Mouse (Mus musculus) left cerebral cortex, postnatal 14 days (tissue): ENCODE results near the gene Shank2. TPM values are rescaled to one million over a fixed set of nuclear protein-coding genes. Genes with fewer than 3 reads are reported as not detected.

ENCODE experiments used
- DNase-seq, 2 experiments: peaks; one replicate each; pipeline ENCODE4 v3.0.0; 2021 to 2022; ENCODE audit warnings: low spot score in 2 of 2, mixed read lengths in 1 of 2
- intact Hi-C: fragments of 180-260 bp; cut with DNase I; formaldehyde crosslinking; loops from one replicate; pipeline ENCODE4 v1.15.1; 2025
- total RNA-seq, 2 experiments: library from RNA; stranded (reverse); gene quantifications; 2 replicates each; pipeline ENCODE4 v1.2.3; 2021

Shank2 gene
- total RNA-seq, 2 experiments from 2014 or later = 170 to 187 TPM

DNA sequence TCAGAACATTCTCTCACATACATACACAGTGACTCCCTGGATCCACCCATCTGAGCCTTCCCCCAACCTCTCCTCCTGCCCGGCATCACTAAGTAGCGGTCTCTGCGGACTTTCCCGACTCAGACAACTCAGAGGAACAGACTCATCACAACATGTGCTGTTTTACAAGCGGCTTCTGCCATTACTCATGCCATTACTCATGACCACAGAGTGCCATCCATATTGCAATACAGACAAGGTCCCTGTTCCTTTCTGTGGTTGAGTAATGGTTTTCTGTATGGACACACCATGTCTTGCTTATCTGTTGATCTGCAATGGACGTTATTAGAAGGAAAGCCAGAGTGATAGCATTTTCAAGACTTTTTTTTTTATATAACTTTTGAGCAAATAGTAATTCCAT is 338.6 kb downstream of the Shank2 start:
- intact Hi-C loops = no loop called here
- DNase-seq = no peak

DNA sequence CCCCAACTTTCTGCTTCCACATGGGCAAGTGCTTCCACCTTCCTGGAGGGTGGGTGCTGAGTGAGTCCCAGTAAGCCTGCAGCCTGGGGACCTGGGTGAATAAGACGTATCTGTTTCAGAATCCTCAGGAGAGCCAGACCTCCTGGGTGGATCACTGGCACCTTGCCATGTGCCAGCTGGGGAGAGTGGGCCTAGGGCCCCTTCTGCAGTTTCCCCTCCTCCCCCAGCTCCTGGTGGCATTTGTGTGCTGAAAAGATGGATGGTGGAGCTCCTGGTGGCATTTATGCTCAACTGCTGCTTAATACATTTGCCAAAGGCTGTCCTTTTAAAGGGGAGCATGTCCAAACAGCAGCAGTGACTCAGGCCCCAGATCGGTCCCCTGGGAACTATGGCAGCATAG is 364.4 kb downstream of the Shank2 start:
- DNase-seq = no peak

DNA sequence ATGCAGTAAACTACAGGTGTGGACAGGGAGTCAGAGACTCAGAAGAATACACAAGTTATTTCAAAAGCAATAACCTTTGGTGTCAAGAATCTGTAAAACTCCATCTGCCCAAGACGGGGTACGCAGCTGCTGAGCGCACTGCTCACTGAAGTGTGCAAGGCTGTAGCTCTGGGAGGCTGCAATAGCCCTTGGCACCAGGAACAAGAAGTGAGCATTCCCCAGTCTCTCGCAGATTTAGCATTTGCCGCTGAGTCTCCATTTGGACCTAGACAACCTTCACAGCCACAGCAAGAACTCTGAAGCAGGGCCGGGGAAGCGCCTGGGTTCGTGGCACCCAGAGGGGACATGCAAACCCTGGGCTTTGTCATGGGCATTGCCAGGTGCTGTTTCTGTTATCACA is 371.3 kb downstream of the Shank2 start:
- intact Hi-C loops = no loop called here
- no peak for DNase-seq

More for the DNA sequence above, 364.4 kb downstream of the Shank2 start:
- intact Hi-C loops = no loop called here

DNA sequence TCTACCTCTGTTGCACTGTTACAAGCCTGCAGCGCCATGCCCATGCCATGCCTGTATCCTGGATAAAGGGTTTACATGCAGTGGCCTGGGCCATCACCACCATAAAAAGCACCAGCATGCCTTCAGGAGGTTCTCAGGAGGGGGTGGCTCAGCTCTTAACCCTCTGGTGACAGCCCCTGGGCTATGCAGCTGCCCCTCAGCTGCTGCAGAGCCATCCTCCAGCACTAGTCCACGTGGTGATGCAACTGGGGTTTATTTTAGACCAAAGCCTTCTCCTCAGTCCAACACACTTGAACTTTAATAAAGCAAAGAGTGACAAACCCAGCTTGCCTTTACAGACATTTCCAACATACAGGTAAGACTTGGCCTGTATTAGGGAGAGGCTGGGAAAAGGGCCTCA is 373.8 kb downstream of the Shank2 start:
- intact Hi-C loops = no loop called here

DNA sequence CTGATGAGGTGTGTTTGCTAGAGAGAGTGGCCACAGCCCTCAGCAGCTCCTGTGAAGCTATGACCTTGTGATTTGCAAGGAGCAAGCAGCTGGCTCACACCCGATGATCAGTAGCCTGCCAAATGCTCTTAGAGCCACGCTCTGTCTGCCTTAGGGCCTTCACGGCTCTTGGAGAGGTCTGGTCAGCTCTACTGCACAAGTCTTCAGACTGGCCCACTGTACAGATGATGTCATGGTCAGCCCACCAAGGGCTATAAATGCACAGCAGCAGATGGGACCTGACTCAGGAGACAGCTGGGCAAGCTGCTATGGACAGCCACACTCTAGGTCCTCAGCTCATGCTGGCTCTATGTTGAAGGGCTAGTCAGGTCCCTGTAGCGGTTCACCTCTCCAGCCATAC is 376.5 kb downstream of the Shank2 start:
- intact Hi-C loops = no loop called here
- peak; percentile 20 to 41 for DNase-seq

More for the DNA sequence above, 373.8 kb downstream of the Shank2 start:
- DNase-seq = no peak

DNA sequence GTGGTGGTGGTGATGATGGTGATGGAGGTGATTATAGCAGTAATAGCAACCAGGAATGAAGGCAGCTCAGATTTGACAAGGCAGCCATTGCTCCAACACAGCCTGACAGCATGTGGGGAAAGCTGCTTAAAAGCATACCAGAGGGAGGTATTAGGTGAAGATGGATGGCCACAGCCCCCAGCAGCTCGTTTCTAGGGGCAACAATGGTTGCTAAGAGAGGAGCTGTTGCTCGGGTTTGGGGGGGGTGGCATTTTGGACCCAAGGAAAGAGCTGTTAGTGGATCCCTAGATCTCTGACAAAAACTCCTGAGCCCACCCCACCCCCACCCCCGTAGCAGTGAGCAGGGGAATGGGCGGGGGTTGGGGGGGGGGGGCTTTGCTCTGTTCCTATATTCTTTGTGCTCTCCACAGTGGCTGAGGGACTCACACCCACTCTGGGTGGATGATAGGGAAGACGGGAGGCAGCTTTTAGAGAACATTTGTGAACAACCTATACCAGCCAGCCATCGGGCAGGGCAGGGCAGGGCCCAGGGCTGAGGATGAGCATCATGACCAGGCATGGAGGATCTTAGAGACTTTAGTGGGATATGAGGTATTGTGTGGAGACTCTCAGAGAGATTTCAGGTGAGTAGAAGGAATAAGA is 377.6 kb downstream of the Shank2 start:
- intact Hi-C loops = no loop called here
- no peak for DNase-seq

DNA sequence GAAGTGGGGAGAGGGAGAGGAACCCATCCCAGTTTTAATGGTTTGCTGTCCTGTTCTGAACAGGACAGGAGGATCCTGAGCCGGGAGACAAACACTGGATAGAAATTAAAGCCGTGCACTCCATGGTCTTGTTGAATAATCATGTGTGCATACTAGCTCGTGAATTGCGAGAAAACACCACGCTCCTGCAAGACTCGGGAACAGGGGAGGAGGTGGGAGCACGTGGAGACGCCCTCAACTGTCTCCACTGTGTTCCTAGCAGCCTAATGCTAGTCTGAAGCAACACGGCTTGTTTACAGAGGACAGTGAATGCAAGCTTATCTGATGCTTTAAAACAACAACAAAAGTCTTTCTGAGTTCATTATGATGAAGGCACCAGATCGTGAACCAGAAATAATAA is 379.9 kb downstream of the Shank2 start:
- intact Hi-C loops = no loop called here
- DNase-seq = peak; percentile 47 to 74

DNA sequence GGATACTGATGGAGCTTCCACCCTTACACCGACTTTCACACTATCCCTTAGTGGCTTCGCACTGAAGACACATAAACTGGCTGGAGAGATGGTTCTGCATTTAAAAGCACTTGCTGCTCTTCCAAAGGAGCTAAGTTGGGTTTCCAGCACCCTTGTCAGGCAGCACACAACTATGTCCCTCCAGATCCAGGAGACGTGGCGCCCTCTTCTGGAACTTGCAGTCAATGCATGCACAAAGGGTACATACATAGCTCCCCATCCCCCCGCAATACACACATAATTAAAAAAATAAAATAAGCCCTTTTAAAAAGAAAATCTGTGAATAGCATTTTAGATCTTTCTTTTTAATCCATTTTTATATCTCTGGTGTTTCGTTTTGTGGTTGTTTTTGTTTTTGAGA is 385.8 kb downstream of the Shank2 start:
- intact Hi-C loops = no loop called here
- no peak for DNase-seq

DNA sequence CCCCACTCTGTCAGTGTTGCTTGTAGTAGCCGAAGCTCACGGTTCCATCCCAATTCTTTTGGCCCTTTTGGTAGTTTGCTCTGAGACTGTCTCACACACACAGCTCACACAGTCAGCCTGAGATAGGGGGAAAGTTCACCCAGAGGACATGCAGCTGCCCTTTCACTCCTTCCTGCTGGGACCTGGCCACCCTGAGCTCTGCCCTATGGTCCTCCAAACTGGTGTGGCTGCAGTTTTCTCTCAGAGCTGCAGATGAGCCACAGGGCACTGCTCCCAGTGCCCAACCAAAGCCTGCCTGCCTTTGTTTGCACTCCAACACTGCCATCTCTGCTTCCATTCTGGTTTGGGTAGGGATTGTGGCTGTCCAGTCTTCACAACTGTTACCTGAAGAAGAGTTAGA is 388.0 kb downstream of the Shank2 start:
- intact Hi-C loops = no loop called here
- DNase-seq = no peak

DNA sequence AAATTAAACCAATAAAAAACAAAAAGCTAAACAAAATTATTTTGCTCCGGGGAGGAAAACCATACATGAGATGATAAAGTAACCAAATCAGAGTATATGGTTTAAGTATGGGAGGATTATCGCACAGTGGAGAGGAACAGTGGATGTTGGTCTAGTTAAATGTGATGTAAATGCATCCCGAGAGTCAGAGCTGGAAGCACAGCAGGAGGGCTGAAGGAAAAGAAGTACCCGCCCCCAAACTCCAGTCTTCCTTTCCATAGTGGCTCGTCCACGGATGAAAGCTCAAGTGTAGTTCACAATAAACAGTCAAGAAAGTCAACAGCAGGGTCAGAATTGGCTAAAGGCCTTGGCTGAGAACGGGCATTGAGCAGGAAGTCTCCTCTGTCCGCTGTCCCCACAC is 388.9 kb downstream of the Shank2 start:
- no peak for DNase-seq
- intact Hi-C loops = no loop called here

DNA sequence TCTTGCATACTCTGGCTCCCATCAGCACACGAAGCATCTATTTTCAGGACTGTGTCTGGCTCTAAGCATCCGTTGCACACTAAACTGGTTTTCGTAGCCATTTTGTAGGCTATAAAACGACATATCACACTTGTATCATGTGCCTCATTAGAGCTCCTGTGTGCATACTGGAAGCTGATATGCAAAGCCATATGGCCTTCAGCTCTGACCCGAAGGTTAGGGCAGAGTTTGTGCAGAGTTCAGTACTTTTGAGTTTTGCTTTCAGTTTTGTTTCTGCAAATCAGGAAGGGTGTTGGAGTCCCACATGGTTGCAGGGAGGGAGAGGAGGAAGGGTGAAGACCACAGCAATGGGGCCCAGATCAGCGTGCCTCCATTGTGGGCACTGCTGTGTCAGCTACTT is 390.0 kb downstream of the Shank2 start:
- intact Hi-C loops = no loop called here
- no peak for DNase-seq

DNA sequence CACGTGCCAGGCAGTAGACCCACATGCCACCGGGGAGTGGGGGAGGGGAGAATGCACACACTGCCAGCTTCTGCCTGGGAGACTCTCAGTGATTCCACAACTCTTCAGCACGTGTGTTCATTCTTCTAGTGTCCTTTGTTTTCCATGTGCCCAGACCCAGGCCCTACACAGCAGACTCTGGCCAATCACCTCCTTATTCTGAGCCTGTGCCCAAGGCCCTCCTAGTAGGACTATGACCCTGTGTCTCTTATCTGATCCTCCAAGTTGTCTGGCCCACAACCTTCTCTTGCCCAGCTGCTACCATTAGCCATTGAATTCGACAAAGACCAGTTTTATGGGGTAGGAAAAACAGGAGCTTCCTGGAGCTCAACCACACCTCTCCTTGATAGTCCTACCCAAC is 400.8 kb downstream of the Shank2 start:
- no peak for DNase-seq
- intact Hi-C loops = no loop called here

DNA sequence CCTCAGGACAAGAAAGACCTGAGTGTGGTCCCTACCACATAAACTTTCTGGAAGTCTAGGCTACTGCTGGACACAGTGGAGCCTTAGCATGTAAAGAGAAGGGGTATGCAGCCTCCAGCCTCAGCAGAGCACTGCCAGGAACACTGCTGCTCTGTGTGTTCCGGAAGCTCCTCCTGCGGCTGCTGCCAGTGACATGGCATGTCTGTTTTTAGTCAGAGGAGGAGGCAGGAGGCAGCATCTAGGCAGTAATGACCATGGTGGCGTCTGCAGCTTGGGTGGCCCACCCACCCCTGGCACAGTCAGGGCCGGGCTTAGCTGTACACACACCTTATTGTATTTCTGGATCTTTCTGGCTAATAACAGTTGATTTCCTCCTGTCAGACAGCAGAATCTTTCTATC is 405.9 kb downstream of the Shank2 start:
- intact Hi-C loops = no loop called here
- peak in 1 of 2 experiments; percentile 43 for DNase-seq

DNA sequence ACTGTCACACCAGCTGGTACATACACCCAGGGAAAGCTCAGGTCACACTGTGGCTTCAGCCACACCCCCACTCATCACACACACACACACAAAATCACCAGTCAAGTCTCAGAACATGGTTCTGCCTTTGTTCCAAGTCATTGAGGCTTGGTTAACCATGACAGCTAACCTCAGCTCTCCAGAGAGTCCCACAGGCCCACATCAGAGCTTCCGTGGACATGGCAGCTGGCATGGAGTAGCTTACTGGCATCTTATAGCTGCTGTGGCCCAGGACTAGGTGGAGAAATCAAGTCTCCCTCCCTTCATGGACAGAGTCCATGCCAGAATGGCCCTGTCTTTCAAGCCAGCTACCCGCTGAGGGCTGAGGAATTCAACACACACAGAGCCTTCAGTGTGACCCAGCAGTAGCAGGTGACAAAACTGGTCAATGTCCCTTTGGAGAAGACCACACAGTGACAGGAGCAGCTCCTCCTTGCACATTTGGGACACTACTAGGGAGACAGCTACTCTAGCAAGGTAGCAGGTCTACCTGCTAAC is 406.8 kb downstream of the Shank2 start:
- no peak for DNase-seq
- intact Hi-C loops = no loop called here

DNA sequence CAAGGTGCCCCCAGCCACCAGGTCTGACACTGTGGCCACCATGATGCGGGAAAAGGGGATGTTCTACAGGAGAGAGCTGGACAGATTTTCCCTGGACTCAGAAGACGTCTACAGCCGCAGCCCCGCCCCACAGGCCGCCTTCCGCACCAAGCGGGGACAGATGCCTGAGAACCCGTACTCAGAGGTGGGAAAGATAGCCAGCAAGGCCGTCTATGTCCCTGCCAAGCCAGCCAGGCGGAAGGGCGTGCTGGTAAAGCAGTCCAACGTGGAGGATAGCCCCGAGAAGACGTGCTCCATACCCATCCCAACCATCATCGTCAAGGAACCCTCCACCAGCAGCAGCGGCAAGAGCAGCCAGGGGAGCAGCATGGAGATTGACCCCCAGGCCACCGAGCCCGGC is 408.0 kb downstream of the Shank2 start:
- DNase-seq = no peak
- intact Hi-C loops = loop anchor here (5.0 kb wide), 1 partner anchor 87 kb away; no protein-coding TSS in a partner anchor

DNA sequence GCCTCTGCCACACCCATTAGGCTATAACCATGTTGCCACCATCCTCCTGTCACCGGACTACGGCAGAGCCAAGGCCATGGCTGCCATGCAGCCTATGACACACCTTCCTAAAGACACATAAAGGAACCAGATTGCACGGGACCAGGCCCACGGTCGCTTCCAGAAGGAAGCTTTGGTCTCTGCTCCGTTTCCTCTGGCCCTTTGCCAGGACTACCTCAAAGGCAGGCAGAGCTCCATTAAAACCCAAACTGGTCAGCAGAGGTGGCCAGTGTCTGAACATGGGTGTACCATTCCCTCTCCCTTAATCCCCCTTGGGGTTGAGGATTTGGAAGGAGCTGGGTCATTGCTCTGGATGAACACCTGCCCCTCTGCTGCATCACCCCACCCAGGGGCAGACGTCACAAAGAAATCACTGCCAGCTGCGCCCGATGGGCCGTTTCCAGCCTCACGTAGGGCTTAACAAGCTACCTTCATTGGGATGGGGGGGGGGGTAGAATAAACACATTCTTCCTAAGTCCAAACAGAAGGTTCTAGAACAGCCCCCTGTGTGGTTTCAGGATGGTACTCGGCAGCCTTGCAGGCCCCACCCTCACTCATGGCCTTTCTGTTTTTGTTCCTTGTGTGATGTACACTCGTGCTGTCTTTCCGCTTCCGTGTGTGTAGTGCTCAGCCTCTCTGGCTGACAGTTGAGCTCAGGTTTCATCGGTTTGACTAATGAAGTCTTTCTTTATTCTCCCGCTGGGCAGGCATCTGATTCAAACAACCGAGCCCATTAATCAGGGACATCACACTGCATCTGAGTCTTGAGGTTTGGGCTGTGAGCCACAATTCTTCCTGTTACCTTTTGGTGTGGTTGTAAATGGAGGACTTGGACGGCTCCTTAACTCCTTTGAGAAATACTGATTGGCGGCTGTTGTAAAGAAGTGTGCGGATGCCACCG is 410.5 kb downstream of the Shank2 start:
- intact Hi-C loops = loop anchor here (5.0 kb wide), 1 partner anchor 90 kb away; no protein-coding TSS in a partner anchor
- DNase-seq = no peak

DNA sequence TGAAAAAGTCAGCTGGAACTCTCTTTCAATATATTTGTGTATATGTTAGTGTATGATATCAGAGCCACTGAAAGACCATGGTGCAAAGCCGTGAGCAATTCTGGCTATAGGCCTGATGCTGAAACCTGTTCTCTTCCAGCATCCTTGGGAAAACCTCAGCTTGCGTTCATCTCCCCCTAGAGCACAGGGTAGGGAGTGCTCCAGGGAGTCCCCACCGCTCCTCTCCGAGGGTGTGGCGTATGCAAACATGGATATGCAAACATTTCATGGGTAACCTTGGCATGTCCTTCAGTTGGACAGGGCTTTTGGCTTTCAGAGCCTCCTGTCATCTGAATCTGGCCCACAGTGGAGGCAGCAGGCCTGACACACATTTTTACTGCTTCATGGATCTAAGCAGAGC is 412.9 kb downstream of the Shank2 start:
- intact Hi-C loops = loop anchor here (5.0 kb wide), 1 partner anchor 92 kb away; no protein-coding TSS in a partner anchor
- DNase-seq = no peak

DNA sequence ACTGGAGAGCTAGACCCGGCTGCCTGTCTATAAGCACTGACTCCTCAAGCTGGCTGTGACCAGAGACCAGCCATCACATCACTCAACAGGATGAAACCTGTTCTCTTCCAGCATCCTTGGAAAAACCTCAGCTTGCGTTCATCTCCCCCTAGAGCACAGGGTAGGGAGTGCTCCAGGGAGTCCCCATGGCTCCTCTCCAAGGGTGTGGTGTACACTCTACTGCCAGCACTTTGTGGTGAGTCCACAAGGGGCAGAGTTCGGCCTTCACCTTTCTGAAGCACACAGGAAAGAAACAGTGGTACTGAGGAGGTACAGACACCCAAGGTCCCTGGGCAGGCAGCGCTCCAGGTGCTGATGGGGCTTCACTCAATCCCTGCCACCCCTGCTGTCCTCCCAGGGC is 414.1 kb downstream of the Shank2 start:
- DNase-seq = peak; percentile 37 to 88
- intact Hi-C loops = no loop called here

DNA sequence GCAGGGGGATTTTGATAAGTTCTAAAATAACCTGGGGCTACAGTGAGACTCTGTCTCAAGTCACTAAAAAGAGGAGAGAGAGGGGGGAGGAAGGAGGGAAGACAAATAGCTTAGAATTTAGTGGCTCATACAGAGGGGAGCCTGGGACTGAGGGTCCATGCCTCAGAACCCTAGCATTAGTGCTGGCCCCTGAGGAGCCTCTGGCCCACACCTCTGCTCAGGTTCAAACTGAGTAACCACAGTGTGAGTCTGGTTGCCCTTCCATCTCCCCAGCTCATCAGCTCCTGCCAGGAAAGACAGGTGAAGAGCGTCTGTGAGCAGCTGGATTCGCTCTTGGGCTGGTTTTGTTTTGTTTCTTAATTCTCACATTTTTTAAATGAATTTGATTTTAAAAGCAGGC is 415.5 kb downstream of the Shank2 start:
- no peak for DNase-seq
- intact Hi-C loops = no loop called here

DNA sequence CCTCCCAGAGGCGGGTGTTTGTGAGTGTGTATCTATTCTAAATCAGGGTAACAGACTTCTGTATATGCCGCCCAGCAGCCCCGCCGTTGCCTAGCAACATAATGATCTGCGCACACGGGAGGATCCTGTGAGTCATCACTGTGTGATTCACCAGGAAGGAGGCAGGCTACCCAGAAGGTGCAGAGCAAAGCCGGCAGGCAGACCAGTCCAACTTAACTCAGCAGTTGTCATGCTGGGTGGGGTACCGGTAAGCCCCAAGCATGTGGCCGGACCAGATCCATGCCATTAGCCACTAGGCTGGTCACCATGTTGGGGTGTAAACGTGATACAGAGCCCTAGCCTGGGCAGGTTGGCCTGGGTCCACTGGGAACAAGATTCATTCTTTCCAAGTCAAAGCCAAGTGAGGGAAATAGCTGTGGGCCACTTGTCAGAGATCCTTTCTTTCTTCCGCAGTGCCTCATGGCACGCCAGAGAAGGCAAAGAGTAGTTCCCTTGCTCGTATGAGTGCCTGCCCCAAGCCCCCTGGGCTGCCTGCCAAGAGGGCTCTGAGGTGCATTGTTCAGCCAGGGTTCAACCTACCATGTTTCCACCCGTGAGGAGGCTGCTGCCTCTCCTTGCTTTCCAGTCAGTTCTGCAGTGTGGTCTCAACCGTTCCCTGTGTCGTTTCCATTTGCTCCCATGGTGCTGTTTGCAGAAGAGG is 416.1 kb downstream of the Shank2 start:
- intact Hi-C loops = no loop called here
- DNase-seq = peak; percentile 88 to 94
